Mouse (Mus musculus) testis, adult 2 months (tissue): Measurements from ENCODE around the gene Bean1. TPM values are rescaled to one million over a fixed set of nuclear protein-coding genes. Genes with fewer than 3 reads are reported as not detected.
A peak's percentile ranks its signal among the peaks of the same experiment; 100 is the strongest.

Source experiments
- H3K27ac ChIP-seq: fragments of 200-500 bp; 2 replicates; pipeline ENCODE4 v1.5.1; 2012; ENCODE audit warnings: low read depth, low read length; ENCODE audit not compliant: control insufficient read depth, insufficient read depth
- H3K27me3 ChIP-seq: fragments of 200-500 bp; 2 replicates; pipeline ENCODE4 v1.6.1; 2012; ENCODE audit warnings: mild to moderate bottlenecking, low read length, moderate library complexity; ENCODE audit not compliant: control insufficient read depth, insufficient read depth
- H3K36me3 ChIP-seq: fragments of 200-500 bp; 2 replicates; pipeline ENCODE4 v1.6.1; 2012; ENCODE audit warnings: mild to moderate bottlenecking, low read length; ENCODE audit not compliant: control insufficient read depth, insufficient read depth
- H3K4me1 ChIP-seq: fragments of 200-500 bp; 2 replicates; pipeline ENCODE4 v1.6.1; 2012; ENCODE audit warnings: low read length; ENCODE audit not compliant: control insufficient read depth, insufficient read depth
- H3K4me3 ChIP-seq: fragments of 200-500 bp; 2 replicates; pipeline ENCODE4 v1.5.1; 2012; ENCODE audit warnings: low read depth, mild to moderate bottlenecking, low read length, moderate library complexity, mixed read lengths; ENCODE audit not compliant: control insufficient read depth
- CTCF ChIP-seq: fragments of 200-500 bp; IDR thresholded peaks from 2 replicates; pipeline ENCODE4 v1.5.1; 2012; ENCODE audit warnings: low read depth, mild to moderate bottlenecking, inconsistent platforms, low read length, moderate library complexity; ENCODE audit not compliant: control insufficient read depth, insufficient read depth, insufficient replicate concordance
- POLR2A ChIP-seq: fragments of 200-500 bp; IDR thresholded peaks from 2 replicates; pipeline ENCODE4 v1.6.1; 2012; ENCODE audit warnings: low read depth, mild to moderate bottlenecking, inconsistent platforms, low read length, moderate library complexity; ENCODE audit not compliant: control insufficient read depth
- polyA plus RNA-seq: library from polyadenylated mRNA; depleted of rRNA; stranded (reverse); fragments of >200 nt; gene quantifications from 2 replicates; pipeline ENCODE4 v1.2.3, GENCODE M21; 2012

The Bean1 gene
- polyA plus RNA-seq, 1 experiment, result 21.7 TPM

- Histone ChIP-seq H3K27me3 (no peaks in the 10 kb centered on the region), H3K36me3 (no peaks in the 10 kb centered on the region), H3K27ac (no peak overlapping the region), H3K4me1 (peaks cover 2% of the 10 kb centered on the region; the same call in 1 of the 2 replicates), H3K4me3 (no peak overlapping the region)
- TF ChIP-seq POLR2A (no peak), CTCF (no peak)
These were observed 2.2 kb downstream of the Bean1 start for GRCm38 (mm10) chr8:104172420-104172819.

GRCm38 (mm10) chr8:104175848-104176527 is 5.7 kb downstream of the Bean1 start:
- Histone ChIP-seq H3K27me3 (no peaks in the 10 kb centered on the region), H3K4me1 (no peaks in the 10 kb centered on the region; the same call in 1 of the 2 replicates), H3K36me3 (no peaks in the 10 kb centered on the region), H3K27ac (no peak overlapping the region), H3K4me3 (no peak overlapping the region)
- TF ChIP-seq CTCF, result no peak
- TF ChIP-seq POLR2A, result no peak

GRCm38 (mm10) chr8:104177054-104177453 is 6.8 kb downstream of the Bean1 start:
- Histone ChIP-seq H3K27ac (no peak overlapping the region), H3K4me3 (no peak overlapping the region), H3K36me3 (no peaks in the 10 kb centered on the region), H3K4me1 (no peaks in the 10 kb centered on the region), H3K27me3 (no peaks in the 10 kb centered on the region)
- no peak for TF ChIP-seq POLR2A
- no peak for TF ChIP-seq CTCF

- peaks cover 5% of the 10 kb centered on the region; the same call in 1 of the 2 replicates for H3K4me1 ChIP-seq
- no peak for TF ChIP-seq POLR2A
- no peak for TF ChIP-seq CTCF
- no peak overlapping the region for H3K27ac ChIP-seq
These were observed 14.7 kb downstream of the Bean1 start for GRCm38 (mm10) chr8:104184905-104185304.

GRCm38 (mm10) chr8:104186827-104187226 is 16.6 kb downstream of the Bean1 start:
- H3K27me3 ChIP-seq, result no peaks in the 10 kb centered on the region
- H3K27ac ChIP-seq, result no peak overlapping the region

More at GRCm38 (mm10) chr8:104184905-104185304, 14.7 kb downstream of the Bean1 start:
- Histone ChIP-seq H3K4me3 (peak overlapping the region; percentile 72), H3K36me3 (no peaks in the 10 kb centered on the region), H3K27me3 (no peaks in the 10 kb centered on the region)

GRCm38 (mm10) chr8:104187622-104188021 is 17.4 kb downstream of the Bean1 start:
- Histone ChIP-seq H3K4me1 (peaks cover 5% of the 10 kb centered on the region; the same call in 1 of the 2 replicates), H3K4me3 (peak overlapping the region; percentile 19; the same call in 1 of the 2 replicates), H3K27ac (no peak overlapping the region), H3K36me3 (no peaks in the 10 kb centered on the region), H3K27me3 (no peaks in the 10 kb centered on the region)
- no peak for TF ChIP-seq CTCF
- TF ChIP-seq POLR2A, result no peak

More at GRCm38 (mm10) chr8:104186827-104187226, 16.6 kb downstream of the Bean1 start:
- H3K4me1 ChIP-seq, result peaks cover 5% of the 10 kb centered on the region; the same call in 1 of the 2 replicates
- H3K36me3 ChIP-seq, result no peaks in the 10 kb centered on the region
- TF ChIP-seq POLR2A (no peak), CTCF (no peak)
- H3K4me3 ChIP-seq, result no peak overlapping the region; the same call in 1 of the 2 replicates

GRCm38 (mm10) chr8:104188459-104188858 is 18.2 kb downstream of the Bean1 start:
- H3K27me3 ChIP-seq, result no peaks in the 10 kb centered on the region
- H3K27ac ChIP-seq, result no peak overlapping the region
- no peak overlapping the region for H3K4me3 ChIP-seq
- H3K4me1 ChIP-seq, result peaks cover 5% of the 10 kb centered on the region; the same call in 1 of the 2 replicates
- no peaks in the 10 kb centered on the region for H3K36me3 ChIP-seq
- TF ChIP-seq CTCF (no peak), POLR2A (no peak)

- Histone ChIP-seq H3K4me3 (no peak overlapping the region), H3K27ac (no peak overlapping the region), H3K4me1 (peaks cover 3% of the 10 kb centered on the region; the same call in 1 of the 2 replicates), H3K27me3 (no peaks in the 10 kb centered on the region), H3K36me3 (no peaks in the 10 kb centered on the region)
- TF ChIP-seq POLR2A, result no peak
- no peak for TF ChIP-seq CTCF
These were observed 20.7 kb downstream of the Bean1 start for GRCm38 (mm10) chr8:104190777-104191468.
